Mouse (Mus musculus) erythroblast, embryonic 14.5 days (primary cell): ENCODE measurements around the gene Cd151.

Source experiments
- GATA1 ChIP-seq: IDR thresholded peaks from 2 replicates; pipeline ENCODE4 v1.6.1; 2012; ENCODE audit warnings: low read length, inconsistent platforms, mixed read lengths
- TAL1 ChIP-seq: IDR thresholded peaks from 3 replicates; pipeline ENCODE4 v1.6.1; 2012; ENCODE audit warnings: low read length, inconsistent platforms, mixed read lengths

GRCm38 (mm10) chr7:141486239-141486638 is 19.0 kb downstream of the Cd151 start:
- TF ChIP-seq GATA1 (no peak), TAL1 (no peak)
